Mouse (Mus musculus): Measurements from ENCODE around the gene Il9r. TPM values are rescaled to one million over a fixed set of nuclear protein-coding genes. Genes with fewer than 3 reads are reported as not detected.

Gene Il9r
- polyA plus RNA-seq, 1 experiment from 2014 or later = 1.4 TPM

DNA sequence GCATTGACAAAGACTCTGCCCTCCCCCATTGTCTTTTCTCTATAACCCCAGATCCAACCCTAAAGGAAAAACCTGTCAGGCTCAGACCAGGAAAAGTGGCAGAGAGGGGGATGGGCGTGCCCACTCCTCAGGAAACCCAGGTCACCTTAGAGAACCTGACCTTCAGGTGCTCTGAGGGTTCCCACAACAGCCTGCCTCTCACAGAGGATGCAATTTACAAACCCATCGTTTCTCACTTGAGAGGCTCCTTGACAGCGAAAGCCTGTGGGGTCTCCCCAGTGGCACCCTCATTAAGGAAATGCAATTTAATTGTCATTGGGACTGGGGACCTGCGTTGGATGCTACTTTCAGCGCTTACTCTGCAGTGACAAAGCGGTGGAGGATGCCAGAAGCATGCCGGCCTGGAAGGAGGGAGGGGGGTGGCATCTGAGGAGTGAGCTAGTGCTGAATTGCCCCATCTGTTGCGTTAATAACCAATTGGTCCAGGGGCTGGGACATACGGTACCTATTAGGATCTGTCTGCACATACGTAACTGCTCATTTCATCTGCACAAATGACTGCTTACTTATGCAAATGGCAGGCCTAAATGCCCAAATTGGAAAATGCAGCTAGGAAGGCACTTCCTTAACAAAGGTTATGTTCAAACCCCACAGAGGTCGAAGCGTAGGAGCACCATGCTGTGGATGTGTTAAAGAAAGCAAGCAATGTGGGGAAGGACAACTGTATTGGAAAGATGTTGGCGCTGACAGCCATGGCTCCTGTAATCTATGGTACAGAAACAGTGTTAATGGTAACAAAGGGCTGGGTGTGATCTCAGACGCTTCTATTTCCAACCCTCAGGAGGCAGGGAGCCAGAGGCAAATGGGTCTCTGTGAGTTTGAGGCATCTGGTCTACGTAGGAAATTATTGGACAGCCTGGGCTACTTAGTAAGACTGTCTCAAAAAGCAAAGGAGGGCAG is 58.2 kb downstream of the Il9r start:
- no peaks in the 10 kb centered on the region for H3K9me3 ChIP-seq (replicated peaks; ENCODE audit: control insufficient read depth, low read length)
- H3K27ac ChIP-seq (ENCODE audit: low read length) = no peak overlapping the region
- no peak overlapping the region for H3K4me3 ChIP-seq (ENCODE audit: low read length)
- H3K36me3 ChIP-seq (ENCODE audit: control insufficient read depth, insufficient read depth) = no peaks in the 10 kb centered on the region
- WGBS = 69% methylated on average over 15 of the region's 15 CpGs
- peaks cover 2% of the 10 kb centered on the region; the same call in 1 of the 2 replicates for H3K27me3 ChIP-seq (ENCODE audit: control insufficient read depth, insufficient read depth, low read length)
- H3K9ac ChIP-seq (ENCODE audit: low read length) = no peak overlapping the region
- no peak overlapping the region for H3K4me2 ChIP-seq (ENCODE audit: low read depth, low read length)
- H3K4me1 ChIP-seq (ENCODE audit: control insufficient read depth, insufficient read depth, low read length) = no peaks in the 10 kb centered on the region
- no peak for ATAC-seq (replicated peaks; ENCODE audit: extremely low read depth, insufficient read depth, low FRiP score)

GRCm38 (mm10) chr11:32141034-32141433 is 59.0 kb downstream of the Il9r start:
- H3K9ac ChIP-seq (ENCODE audit: low read length) = no peak overlapping the region
- H3K27me3 ChIP-seq (ENCODE audit: control insufficient read depth, insufficient read depth, low read length) = peaks cover 2% of the 10 kb centered on the region; the same call in 1 of the 2 replicates
- ATAC-seq (replicated peaks; ENCODE audit: extremely low read depth, insufficient read depth, low FRiP score) = no peak
- H3K4me3 ChIP-seq (ENCODE audit: low read length) = no peak overlapping the region
- H3K4me2 ChIP-seq (ENCODE audit: low read depth, low read length) = no peak overlapping the region
- H3K36me3 ChIP-seq (ENCODE audit: control insufficient read depth, insufficient read depth) = no peaks in the 10 kb centered on the region
- 16% methylated on average over 2 of the region's 2 CpGs for WGBS
- H3K9me3 ChIP-seq (replicated peaks; ENCODE audit: control insufficient read depth, low read length) = no peaks in the 10 kb centered on the region
- H3K4me1 ChIP-seq (ENCODE audit: control insufficient read depth, insufficient read depth, low read length) = no peaks in the 10 kb centered on the region
- H3K27ac ChIP-seq (ENCODE audit: low read length) = no peak overlapping the region

DNA sequence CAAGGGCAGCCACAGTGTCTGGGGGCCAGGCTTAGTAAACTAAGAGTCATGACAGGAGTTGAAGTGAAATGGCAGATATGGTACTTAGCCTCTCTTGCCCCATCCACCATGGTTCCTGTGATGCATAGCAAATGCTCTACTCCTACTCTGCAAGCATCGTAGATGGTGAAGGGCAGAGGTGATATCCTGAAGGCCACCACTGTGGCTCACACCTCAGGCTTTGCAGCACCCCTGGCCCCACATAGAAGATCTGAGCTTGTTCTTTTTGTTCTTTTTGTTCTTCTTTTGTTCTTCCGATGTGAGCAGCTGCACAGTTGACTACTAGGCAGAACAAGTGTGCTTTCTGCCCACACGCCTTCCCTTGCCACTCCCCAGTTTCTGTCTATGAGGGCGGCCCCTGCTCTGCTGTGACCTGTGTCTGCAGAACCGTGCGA is 60.5 kb downstream of the Il9r start:
- Histone ChIP-seq H3K4me2 (ENCODE audit: low read depth, low read length) (no peak overlapping the region), H3K9me3 (replicated peaks; ENCODE audit: control insufficient read depth, low read length) (no peaks in the 10 kb centered on the region), H3K27ac (ENCODE audit: low read length) (no peak overlapping the region), H3K4me3 (ENCODE audit: low read length) (no peak overlapping the region), H3K4me1 (ENCODE audit: control insufficient read depth, insufficient read depth, low read length) (no peaks in the 10 kb centered on the region), H3K36me3 (ENCODE audit: control insufficient read depth, insufficient read depth) (no peaks in the 10 kb centered on the region), H3K9ac (ENCODE audit: low read length) (no peak overlapping the region), H3K27me3 (ENCODE audit: control insufficient read depth, insufficient read depth, low read length) (peaks cover 2% of the 10 kb centered on the region; the same call in 1 of the 2 replicates)
- 76% methylated on average over 6 of the region's 6 CpGs for WGBS
- ATAC-seq (replicated peaks; ENCODE audit: extremely low read depth, insufficient read depth, low FRiP score) = no peak

DNA sequence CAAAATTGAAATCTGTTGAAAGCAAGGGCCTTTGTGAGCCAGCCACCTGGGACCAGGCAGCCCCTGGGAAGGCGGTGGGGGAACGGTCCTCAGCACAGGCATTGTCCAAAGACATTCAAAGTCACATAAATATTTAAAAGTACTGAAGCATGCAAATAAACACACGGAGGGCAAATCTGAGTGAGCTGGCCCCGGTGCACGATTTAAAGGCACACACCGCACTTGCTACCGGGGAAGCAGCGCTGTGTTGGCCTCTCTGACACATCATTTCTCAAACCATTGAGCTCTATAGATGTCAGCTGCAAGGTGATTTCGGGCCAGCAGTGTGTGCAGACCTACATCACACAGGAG is 61.5 kb downstream of the Il9r start:
- no peak overlapping the region for H3K4me2 ChIP-seq (ENCODE audit: low read depth, low read length)
- H3K4me1 ChIP-seq (ENCODE audit: control insufficient read depth, insufficient read depth, low read length) = no peaks in the 10 kb centered on the region
- 68% methylated on average over 9 of the region's 9 CpGs for WGBS

DNA sequence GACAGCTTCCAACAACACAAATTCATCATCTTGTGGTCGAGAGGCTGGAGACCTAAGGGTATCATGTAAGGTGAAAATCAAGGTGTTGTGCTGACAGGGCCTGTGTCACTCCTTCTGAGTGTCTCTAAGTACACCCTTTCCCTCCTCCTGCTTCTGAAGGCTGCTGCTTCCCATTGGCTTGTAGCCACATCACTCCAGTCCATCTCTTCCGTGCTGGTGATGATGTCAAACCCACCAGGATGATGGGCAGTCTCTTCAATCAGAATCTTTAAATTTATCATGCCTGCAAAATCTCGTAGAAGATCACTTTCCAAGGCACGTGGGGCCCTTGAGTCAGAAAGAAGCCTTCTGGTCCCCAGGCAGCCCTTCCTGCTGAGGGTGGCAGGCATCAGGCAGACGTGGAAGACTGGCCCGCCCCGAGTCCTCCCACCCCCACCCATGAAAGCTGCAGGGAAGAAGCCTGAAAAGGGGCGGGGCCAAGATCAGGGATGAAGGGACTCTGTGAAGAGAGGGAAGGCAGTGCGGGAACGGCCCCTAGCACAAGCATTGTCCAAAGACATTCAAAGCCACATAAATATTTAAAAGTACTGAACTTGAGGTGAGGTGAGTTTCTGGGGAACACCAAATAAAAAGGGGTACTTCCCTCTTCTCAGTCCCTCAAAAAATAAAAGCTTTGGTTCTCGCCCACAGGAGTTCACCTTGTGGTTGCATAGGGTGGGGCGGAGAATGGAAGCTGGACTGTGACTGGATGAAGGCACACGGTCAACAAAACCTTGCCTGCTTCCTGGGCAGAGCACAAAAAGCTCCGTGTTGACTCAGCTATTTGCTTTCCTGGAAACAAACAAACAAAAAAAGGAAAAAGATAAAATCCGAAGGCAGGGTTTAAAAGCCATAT is 62.1 kb downstream of the Il9r start:
- WGBS = 27% methylated on average over 15 of the region's 15 CpGs

More for the DNA sequence above, 61.5 kb downstream of the Il9r start:
- ATAC-seq (replicated peaks; ENCODE audit: extremely low read depth, insufficient read depth, low FRiP score) = no peak
- Histone ChIP-seq H3K9me3 (replicated peaks; ENCODE audit: control insufficient read depth, low read length) (no peaks in the 10 kb centered on the region), H3K27me3 (ENCODE audit: control insufficient read depth, insufficient read depth, low read length) (peaks cover 2% of the 10 kb centered on the region; the same call in 1 of the 2 replicates), H3K36me3 (ENCODE audit: control insufficient read depth, insufficient read depth) (no peaks in the 10 kb centered on the region), H3K4me3 (ENCODE audit: low read length) (no peak overlapping the region), H3K27ac (ENCODE audit: low read length) (no peak overlapping the region), H3K9ac (ENCODE audit: low read length) (no peak overlapping the region)

More for the DNA sequence above, 62.1 kb downstream of the Il9r start:
- H3K4me2 ChIP-seq (ENCODE audit: low read depth, low read length) = no peak overlapping the region
- H3K36me3 ChIP-seq (ENCODE audit: control insufficient read depth, insufficient read depth) = no peaks in the 10 kb centered on the region
- H3K27me3 ChIP-seq (ENCODE audit: control insufficient read depth, insufficient read depth, low read length) = peaks cover 2% of the 10 kb centered on the region; the same call in 1 of the 2 replicates
- H3K9ac ChIP-seq (ENCODE audit: low read length) = no peak overlapping the region
- no peaks in the 10 kb centered on the region for H3K4me1 ChIP-seq (ENCODE audit: control insufficient read depth, insufficient read depth, low read length)
- no peak overlapping the region for H3K27ac ChIP-seq (ENCODE audit: low read length)
- H3K9me3 ChIP-seq (replicated peaks; ENCODE audit: control insufficient read depth, low read length) = no peaks in the 10 kb centered on the region
- no peak overlapping the region for H3K4me3 ChIP-seq (ENCODE audit: low read length)
- ATAC-seq (replicated peaks; ENCODE audit: extremely low read depth, insufficient read depth, low FRiP score) = no peak

Other genes starting within 250 kb of the Il9r start
- 0.10 TPM in 1 of 2 replicates, not detected in the other for gene 4930524B15Rik, start 234.7 kb downstream of the Il9r start, polyA plus RNA-seq (2015; fragmentation: Nextera tagmentation; extraction: Ambion mirVana)
- gene Nsg2, start 199.8 kb downstream of the Il9r start, polyA plus RNA-seq (2015; fragmentation: Nextera tagmentation; extraction: Ambion mirVana) = 3.4 and 7.0 TPM in 2 replicates
- gene Snrnp25, start 5.1 kb upstream of the Il9r start, polyA plus RNA-seq (2015; fragmentation: Nextera tagmentation; extraction: Ambion mirVana) = 42.6 and 50.9 TPM in 2 replicates
- gene Rhbdf1, start 22.0 kb upstream of the Il9r start, polyA plus RNA-seq (2015; fragmentation: Nextera tagmentation; extraction: Ambion mirVana) = 35.6 and 44.2 TPM in 2 replicates
- gene Mpg, start 26.2 kb upstream of the Il9r start, polyA plus RNA-seq (2015; fragmentation: Nextera tagmentation; extraction: Ambion mirVana) = 19.1 and 20.4 TPM in 2 replicates
- gene Nprl3, start 67.4 kb upstream of the Il9r start, polyA plus RNA-seq (2015; fragmentation: Nextera tagmentation; extraction: Ambion mirVana) = 30.4 and 33.0 TPM in 2 replicates
- 61.3 and 82.7 TPM in 2 replicates for gene Hba-x, start 76.1 kb upstream of the Il9r start, polyA plus RNA-seq (2015; fragmentation: Nextera tagmentation; extraction: Ambion mirVana)
- 15,213 and 16,163 TPM in 2 replicates for gene Hba-a1, start 83.2 kb upstream of the Il9r start, polyA plus RNA-seq (2015; fragmentation: Nextera tagmentation; extraction: Ambion mirVana)
- 1.5 and 1.7 TPM in 2 replicates for gene Hbq1b, start 86.7 kb upstream of the Il9r start, polyA plus RNA-seq (2015; fragmentation: Nextera tagmentation; extraction: Ambion mirVana)
- gene Hba-a2, start 96.2 kb upstream of the Il9r start, polyA plus RNA-seq (2015; fragmentation: Nextera tagmentation; extraction: Ambion mirVana) = 36,578 and 41,568 TPM in 2 replicates
- 1.6 and 2.8 TPM in 2 replicates for gene Hbq1a, start 99.8 kb upstream of the Il9r start, polyA plus RNA-seq (2015; fragmentation: Nextera tagmentation; extraction: Ambion mirVana)
- gene Sh3pxd2b, start 147.5 kb upstream of the Il9r start, polyA plus RNA-seq (2015; fragmentation: Nextera tagmentation; extraction: Ambion mirVana) = 10.0 and 10.9 TPM in 2 replicates

Data from heart, embryonic 16.5 days (tissue).